Mouse (Mus musculus): ENCODE measurements around the gene Selenos.

Selenos gene

GRCm38 (mm10) chr7:66118046-66118445 lies 38.6 kb downstream of the Selenos start:
- DNase-seq (ENCODE audit: low spot score in 2 of 2), result no peak

GRCm38 (mm10) chr7:66118796-66119195 lies 39.3 kb downstream of the Selenos start:
- DNase-seq (ENCODE audit: low spot score in 2 of 2), result no peak

GRCm38 (mm10) chr7:66120139-66120538 lies 40.7 kb downstream of the Selenos start:
- no peak for DNase-seq (ENCODE audit: low spot score in 2 of 2)

GRCm38 (mm10) chr7:66120702-66121396 lies 41.4 kb downstream of the Selenos start:
- peak; percentile 79 to 82 for DNase-seq (ENCODE audit: low spot score in 2 of 2)

- DNase-seq (ENCODE audit: low spot score in 2 of 2), result peak; percentile 82 to 85
These were observed 45.1 kb downstream of the Selenos start for GRCm38 (mm10) chr7:66124551-66124968.

- no peak for DNase-seq (ENCODE audit: low spot score in 2 of 2)
These were observed 45.9 kb downstream of the Selenos start for GRCm38 (mm10) chr7:66125368-66125767.

GRCm38 (mm10) chr7:66127951-66128645 lies 48.6 kb downstream of the Selenos start:
- DNase-seq (ENCODE audit: low spot score in 2 of 2), result no peak

GRCm38 (mm10) chr7:66128857-66129256 lies 49.4 kb downstream of the Selenos start:
- no peak for DNase-seq (ENCODE audit: low spot score in 2 of 2)

GRCm38 (mm10) chr7:66130296-66130695 lies 50.8 kb downstream of the Selenos start:
- no peak for DNase-seq (ENCODE audit: low spot score in 2 of 2)

- DNase-seq (ENCODE audit: low spot score in 2 of 2), result no peak
These were observed 52.5 kb downstream of the Selenos start for GRCm38 (mm10) chr7:66131776-66132421.

- no peak for DNase-seq (ENCODE audit: low spot score in 2 of 2)
These were observed 54.7 kb downstream of the Selenos start for GRCm38 (mm10) chr7:66134154-66134553.

GRCm38 (mm10) chr7:66135644-66136043 lies 56.2 kb downstream of the Selenos start:
- DNase-seq (ENCODE audit: low spot score in 2 of 2), result no peak

GRCm38 (mm10) chr7:66136187-66136586 lies 56.7 kb downstream of the Selenos start:
- DNase-seq (ENCODE audit: low spot score in 2 of 2), result no peak

- DNase-seq (ENCODE audit: low spot score in 2 of 2), result no peak
These were observed 57.9 kb downstream of the Selenos start for GRCm38 (mm10) chr7:66137309-66137708.

GRCm38 (mm10) chr7:66138301-66138700 lies 58.9 kb downstream of the Selenos start:
- no peak for DNase-seq (ENCODE audit: low spot score in 2 of 2)

GRCm38 (mm10) chr7:66138878-66139277 lies 59.4 kb downstream of the Selenos start:
- no peak for DNase-seq (ENCODE audit: low spot score in 2 of 2)
